Mouse (Mus musculus): ENCODE measurements around the gene Eml1.
A peak's percentile ranks its signal among the peaks of the same experiment; 100 is the strongest.

Gene Eml1

GRCm38 (mm10) chr12:108551731-108552130 lies 181.0 kb downstream of the Eml1 start:
- no peak for DNase-seq (ENCODE audit: low read depth)

DNA sequence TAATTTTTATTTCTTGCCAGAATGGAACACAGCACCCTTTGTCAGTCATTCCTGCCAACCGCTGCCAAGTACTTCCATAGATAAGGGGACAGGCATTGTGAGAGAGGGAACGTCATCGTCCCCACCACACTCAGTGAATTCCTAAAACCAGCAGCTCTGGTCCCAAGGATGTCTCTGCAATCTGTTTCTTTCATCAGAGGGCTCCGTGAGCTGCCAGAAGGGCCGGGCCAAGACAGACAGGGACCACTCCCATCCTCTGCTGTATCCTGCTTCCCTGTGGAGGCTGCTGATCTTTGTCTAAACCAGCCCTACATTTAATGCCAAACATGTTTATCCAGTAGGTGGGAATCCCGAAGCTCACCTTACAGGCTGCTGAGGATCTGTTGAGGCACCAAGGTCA lies 182.3 kb downstream of the Eml1 start:
- no peak for DNase-seq (ENCODE audit: low read depth)

GRCm38 (mm10) chr12:108554120-108554841 lies 183.5 kb downstream of the Eml1 start, which contains the start of gene Evl:
Evl (plus strand) TSS chr12:108554720.
- peak; percentile 30 for DNase-seq (ENCODE audit: low read depth)

- no peak for DNase-seq (ENCODE audit: low read depth)
Observed at GRCm38 (mm10) chr12:108554861-108555556, 184.3 kb downstream of the Eml1 start.

DNA sequence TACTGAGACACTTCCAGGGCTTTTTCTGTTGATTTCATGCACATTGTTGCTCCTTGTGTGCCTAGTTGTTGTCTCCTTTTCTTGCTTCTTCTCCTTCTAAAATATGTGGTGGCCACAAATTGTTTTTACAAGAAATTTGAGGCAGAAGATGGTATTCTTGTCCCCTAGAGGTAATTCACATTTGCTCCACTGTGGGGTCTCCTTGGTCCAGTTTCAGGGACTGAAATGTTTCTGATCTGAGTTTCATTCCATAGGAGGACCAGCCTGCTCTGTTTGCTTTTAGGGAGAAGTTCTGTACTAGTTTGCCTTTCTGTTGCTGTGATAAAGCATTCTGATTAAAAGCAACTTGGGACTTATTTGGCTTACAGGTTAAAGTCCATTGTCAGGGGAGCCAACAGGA lies 187.4 kb downstream of the Eml1 start:
- no peak for DNase-seq (ENCODE audit: low read depth)

DNA sequence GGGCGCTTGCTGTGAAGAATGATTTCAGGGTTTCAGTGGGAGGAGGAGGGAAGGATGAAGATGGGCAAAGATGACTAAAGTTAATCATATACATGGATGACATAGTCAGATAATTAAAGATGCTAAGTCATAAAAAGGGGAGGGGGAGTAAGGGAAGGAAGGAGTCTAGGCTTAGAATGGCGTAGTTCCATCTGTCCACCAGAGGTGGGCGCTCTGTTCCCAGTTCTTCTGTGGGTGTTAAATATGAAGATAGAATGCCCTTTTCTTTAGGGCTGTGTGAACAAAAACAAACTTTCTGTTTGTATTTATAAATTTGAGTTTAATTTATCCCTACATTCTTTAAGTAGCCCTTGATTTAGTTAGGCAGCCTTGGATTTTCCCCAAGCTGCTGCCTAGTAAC lies 192.5 kb downstream of the Eml1 start:
- DNase-seq (ENCODE audit: low read depth): no peak

DNA sequence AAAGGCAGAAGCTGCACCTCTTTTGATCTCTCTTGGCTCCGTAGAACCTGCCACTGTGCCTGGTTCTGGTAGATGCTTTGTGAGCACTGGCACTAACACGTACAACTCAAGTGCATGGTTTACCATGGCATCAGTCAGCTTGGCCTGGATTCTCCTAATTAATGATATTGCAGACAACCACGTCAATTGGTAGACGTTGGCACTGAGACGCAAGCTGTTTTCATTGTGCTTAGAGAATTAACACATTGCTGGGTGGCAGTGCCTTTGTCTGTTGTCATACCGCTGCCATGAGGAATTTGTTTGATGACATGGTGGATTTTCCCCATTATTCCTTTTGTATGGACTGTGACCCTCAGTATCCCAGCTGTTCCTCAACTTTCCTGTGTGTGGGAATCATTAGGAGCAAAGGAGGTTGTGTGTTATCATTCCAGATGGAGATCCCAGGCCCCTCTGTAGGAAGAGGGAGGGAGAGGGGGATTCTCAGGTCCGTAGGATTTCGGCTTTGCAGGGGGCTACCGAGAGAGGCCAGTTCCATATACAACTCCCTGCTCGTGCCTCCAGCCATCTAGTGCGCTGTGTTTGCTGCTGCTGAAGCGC lies 194.3 kb downstream of the Eml1 start:
- DNase-seq (ENCODE audit: low read depth): no peak

- DNase-seq (ENCODE audit: low read depth): no peak
Observed at GRCm38 (mm10) chr12:108579156-108579871, 208.6 kb downstream of the Eml1 start.

DNA sequence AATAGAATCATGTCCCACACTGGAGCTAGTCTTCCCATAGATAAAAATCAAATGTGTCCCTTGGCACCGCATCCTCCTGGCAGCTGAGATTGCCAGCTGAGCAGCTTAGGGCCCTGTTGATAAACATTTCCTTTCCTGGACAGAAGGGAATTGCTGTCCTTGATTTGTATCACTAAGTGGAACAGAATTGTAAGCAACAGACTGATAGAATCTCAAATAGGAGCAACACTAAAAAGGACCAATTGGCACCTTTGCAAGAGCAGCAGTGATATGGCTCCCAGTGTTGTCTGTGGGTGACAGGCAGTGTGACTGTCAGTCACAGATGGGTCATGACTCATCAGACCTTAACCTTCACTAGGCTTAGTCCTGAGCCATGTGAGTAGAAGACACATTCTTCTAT lies 213.0 kb downstream of the Eml1 start:
- no peak for DNase-seq (ENCODE audit: low read depth)

All from fibroblast of lung, adult 2 months (primary cell).